Mouse (Mus musculus): Measurements from ENCODE around the gene Mettl27.

GRCm38 (mm10) chr5:134946857-134947255, 14.7 kb downstream of the Mettl27 start, which contains the start of gene Cldn4:
- no peak for TF ChIP-seq EP300 (IDR thresholded peaks at IDR 0.05; ENCODE audit: low read depth)
- no peak for TF ChIP-seq CTCF (IDR thresholded peaks at IDR 0.05; ENCODE audit: low read depth)
